In the genomic region with DNA sequence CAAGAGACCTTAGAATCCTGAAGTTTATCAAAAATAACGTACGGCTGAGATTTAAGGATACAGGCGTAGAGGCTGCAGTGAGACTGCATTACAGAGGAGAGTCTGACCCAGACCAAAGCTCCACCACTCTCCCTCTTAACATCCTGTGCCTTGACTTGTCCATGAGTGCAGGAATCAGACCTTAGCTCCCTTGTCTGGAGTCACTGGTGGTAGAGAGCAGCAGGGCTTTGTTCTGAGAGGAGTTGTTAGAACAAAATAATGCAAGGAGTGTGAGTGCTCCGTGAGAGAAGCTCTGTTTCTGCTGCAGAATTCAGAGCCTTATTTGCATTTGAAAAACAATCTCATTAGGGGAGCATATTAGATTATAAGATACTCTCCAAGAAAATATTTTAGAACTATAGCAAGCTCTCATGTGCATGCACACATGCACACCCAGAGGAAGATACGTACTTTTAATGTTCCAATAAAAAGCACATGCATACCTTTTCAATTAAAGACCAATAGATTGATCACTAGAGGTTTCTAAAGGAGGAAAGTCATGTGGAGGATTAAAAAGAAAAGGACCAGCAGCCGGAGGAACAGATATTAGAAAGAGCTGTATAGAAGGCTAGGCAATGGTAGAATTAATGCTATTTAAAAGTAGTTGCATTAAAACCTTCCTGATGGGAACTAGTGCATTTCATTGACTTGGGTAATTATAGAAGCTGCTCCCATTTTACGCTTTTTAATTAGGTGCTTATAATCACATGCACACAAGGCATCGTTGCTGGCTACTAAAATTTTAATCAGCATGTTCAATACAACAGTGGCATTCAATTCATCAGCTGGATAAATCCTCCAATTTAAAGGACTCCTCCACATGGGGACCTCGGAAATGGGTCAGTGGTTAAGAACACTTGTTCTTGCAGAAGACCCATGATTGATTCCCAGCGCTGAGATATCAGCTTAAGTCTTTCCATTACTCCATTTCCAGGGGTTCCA, we compare ENCODE assay signal across 28 mouse cellular contexts.
DNase-seq lines count a peak whose midpoint lies in the region; ATAC-seq lines count a peak whose summit lies in the region.
"Had no signal": no experiment of that assay in that cellular context is flagged by ENCODE, and none has a peak within 500 bp of the region (broad histone marks: within the 10 kb centered on the region; RNA-seq: fewer than 3 reads in every experiment).

No protein-coding gene starts in this region.

- peaks cover 7% of the 10 kb centered on the region; the same call in 1 of the 2 replicates for H3K4me1 ChIP-seq in midbrain, embryonic 11.5 days (ENCODE audit: control insufficient read depth, insufficient read depth, low read length)
- peaks cover 5% of the 10 kb centered on the region; the same call in 1 of the 2 replicates for H3K4me1 ChIP-seq in midbrain, embryonic 16.5 days (ENCODE audit: control insufficient read depth, insufficient read depth, low read length)
- no peaks in the 10 kb centered on the region for H3K4me1 ChIP-seq in forebrain, embryonic 14.5 days (ENCODE audit: control insufficient read depth, insufficient read depth, low read length)
- H3K4me1 ChIP-seq in hindbrain, embryonic 14.5 days (replicated peaks; ENCODE audit: control insufficient read depth, insufficient read depth, low read length) = 0 out of 2 replicates have a peak, but pooled peaks cover 3% of the 10 kb centered on the region
- H3K4me1 ChIP-seq in neural tube, embryonic 14.5 days (ENCODE audit: control insufficient read depth, insufficient read depth, low read length) = 0 out of 2 replicates have a peak, but pooled peaks cover 3% of the 10 kb centered on the region
- H3K4me1 ChIP-seq in embryonic facial prominence, embryonic 10.5 days = no peaks in the 10 kb centered on the region
- H3K4me1 ChIP-seq: limb, embryonic 10.5 days had no signal

- H3K4me2 ChIP-seq in midbrain, embryonic 11.5 days = no peak overlapping the region
- H3K4me2 ChIP-seq in midbrain, embryonic 16.5 days (ENCODE audit: low read length) = no peak overlapping the region
- 0 out of 2 replicates have a peak overlapping the region, but pooled peaks have one; percentile 2 for H3K4me2 ChIP-seq in forebrain, embryonic 14.5 days (ENCODE audit: low read length)
- no peak overlapping the region for H3K4me2 ChIP-seq in hindbrain, embryonic 14.5 days (replicated peaks)
- H3K4me2 ChIP-seq in neural tube, embryonic 14.5 days (ENCODE audit: low read depth, low read length) = no peak overlapping the region

- no peaks in the 10 kb centered on the region for H3K36me3 ChIP-seq in midbrain, embryonic 11.5 days (ENCODE audit: control insufficient read depth, insufficient read depth, low read length)
- H3K36me3 ChIP-seq in midbrain, embryonic 16.5 days (ENCODE audit: control insufficient read depth, insufficient read depth, low read length) = no peaks in the 10 kb centered on the region
- H3K36me3 ChIP-seq in forebrain, embryonic 14.5 days (ENCODE audit: control insufficient read depth, insufficient read depth, low read length) = no peaks in the 10 kb centered on the region
- no peaks in the 10 kb centered on the region for H3K36me3 ChIP-seq in hindbrain, embryonic 14.5 days (replicated peaks; ENCODE audit: control insufficient read depth, insufficient read depth)
- no peaks in the 10 kb centered on the region for H3K36me3 ChIP-seq in neural tube, embryonic 14.5 days (ENCODE audit: control insufficient read depth, insufficient read depth, low read length)
- H3K36me3 ChIP-seq in embryonic facial prominence, embryonic 10.5 days (replicated peaks) = no peaks in the 10 kb centered on the region
- H3K36me3 ChIP-seq: G1E; limb, embryonic 10.5 days had no signal

- H3K27ac ChIP-seq in midbrain, embryonic 11.5 days (ENCODE audit: low read depth, low read length) = 0 out of 2 replicates have a peak overlapping the region, but pooled peaks have one; percentile 22
- H3K27ac ChIP-seq in midbrain, embryonic 16.5 days (ENCODE audit: low read length) = no peak overlapping the region
- peak overlapping the region; percentile 9; the same call in 1 of the 2 replicates for H3K27ac ChIP-seq in forebrain, embryonic 14.5 days (ENCODE audit: low read depth, low read length)
- H3K27ac ChIP-seq in hindbrain, embryonic 14.5 days = peak overlapping the region; percentile 47; the same call in 1 of the 2 replicates
- peak overlapping the region; percentile 39; the same call in 1 of the 2 replicates for H3K27ac ChIP-seq in neural tube, embryonic 14.5 days (ENCODE audit: low read depth, low read length)
- H3K27ac ChIP-seq in embryonic facial prominence, embryonic 10.5 days (replicated peaks) = no peak overlapping the region
- H3K27ac ChIP-seq: limb, embryonic 10.5 days had no signal

- no peaks in the 10 kb centered on the region for H3K9me3 ChIP-seq in midbrain, embryonic 11.5 days (ENCODE audit: control insufficient read depth, low read length)
- H3K9me3 ChIP-seq in midbrain, embryonic 16.5 days (replicated peaks; ENCODE audit: control insufficient read depth, low read length, poor library complexity, severe bottlenecking) = no peaks in the 10 kb centered on the region
- H3K9me3 ChIP-seq in forebrain, embryonic 14.5 days (replicated peaks; ENCODE audit: control insufficient read depth, low read length) = no peaks in the 10 kb centered on the region
- no peaks in the 10 kb centered on the region for H3K9me3 ChIP-seq in hindbrain, embryonic 14.5 days (ENCODE audit: control insufficient read depth, low read length)
- no peaks in the 10 kb centered on the region for H3K9me3 ChIP-seq in neural tube, embryonic 14.5 days (ENCODE audit: control insufficient read depth, low read length)
- no peaks in the 10 kb centered on the region for H3K9me3 ChIP-seq in embryonic facial prominence, embryonic 10.5 days
- H3K9me3 ChIP-seq: limb, embryonic 10.5 days had no signal

- 65% methylated on average over 10 of the region's 10 CpGs for WGBS in midbrain, embryonic 11.5 days
- WGBS in midbrain, embryonic 16.5 days = 49% methylated on average over 10 of the region's 10 CpGs
- WGBS in forebrain, embryonic 14.5 days = 20% methylated on average over 10 of the region's 10 CpGs
- WGBS in hindbrain, embryonic 14.5 days = 50% methylated on average over 10 of the region's 10 CpGs
- WGBS in neural tube, embryonic 14.5 days = 56% methylated on average over 10 of the region's 10 CpGs
- WGBS in embryonic facial prominence, embryonic 10.5 days = 82% methylated on average over 10 of the region's 10 CpGs

- no peak for DNase-seq in midbrain, embryonic 11.5 days (ENCODE audit: low spot score, missing footprints)
- DNase-seq in forebrain, embryonic 14.5 days (ENCODE audit: low spot score) = peak; percentile 57
- no peak for DNase-seq in hindbrain, embryonic 14.5 days (ENCODE audit: low spot score)
- no peak for DNase-seq in gastrocnemius, postnatal 36 days
- DNase-seq in embryonic facial prominence, embryonic 10.5 days (ENCODE audit: low spot score) = no peak
- DNase-seq in cerebellum, adult 8-10 months = no peak
- DNase-seq: adrenal gland, postnatal 36 days; B cell, adult 2 months; cerebellum, adult 11 months; cerebellum, postnatal 25 days; embryo, embryonic 11 days; gastrocnemius, postnatal 14 days; kidney, adult 18-20 months; kidney, postnatal 4 days; layer of hippocampus, adult 9-11 months; liver, postnatal 0 days; retina, postnatal 1 day; right cerebral cortex, postnatal 25 days; spleen, adult 18-20 months; thymus, postnatal 14 days had no signal

- intact Hi-C loops in gastrocnemius, postnatal 36 days (cut with DNase I) = no loop called here

- H3K9ac ChIP-seq in midbrain, embryonic 11.5 days (ENCODE audit: low read length) = no peak overlapping the region
- no peak overlapping the region for H3K9ac ChIP-seq in midbrain, embryonic 16.5 days (ENCODE audit: low read depth, low read length)
- H3K9ac ChIP-seq in forebrain, embryonic 14.5 days (ENCODE audit: low read length) = no peak overlapping the region
- H3K9ac ChIP-seq in hindbrain, embryonic 14.5 days = no peak overlapping the region
- no peak overlapping the region for H3K9ac ChIP-seq in neural tube, embryonic 14.5 days (replicated peaks; ENCODE audit: low read depth, low read length)
- H3K9ac ChIP-seq: liver, postnatal 0 days had no signal

- peak; percentile 27; the same call in 1 of the 2 replicates for ATAC-seq in midbrain, embryonic 11.5 days (ENCODE audit: low FRiP score)
- ATAC-seq in midbrain, embryonic 16.5 days = no peak
- ATAC-seq in forebrain, embryonic 14.5 days = peak; percentile 66
- no peak for ATAC-seq in hindbrain, embryonic 14.5 days (ENCODE audit: low FRiP score)
- ATAC-seq in neural tube, embryonic 14.5 days (ENCODE audit: low read depth) = peak; percentile 21; the same call in 1 of the 2 replicates
- ATAC-seq: inflammation-experienced regulatory T-cells, adult 6 months; liver, postnatal 0 days; lung, postnatal 0 days; Patski had no signal

- no peak overlapping the region for H3K4me3 ChIP-seq in midbrain, embryonic 11.5 days (ENCODE audit: low read depth, low read length)
- no peak overlapping the region for H3K4me3 ChIP-seq in midbrain, embryonic 16.5 days (ENCODE audit: low read depth, low read length)
- no peak overlapping the region for H3K4me3 ChIP-seq in forebrain, embryonic 14.5 days (ENCODE audit: low read depth, low read length)
- no peak overlapping the region for H3K4me3 ChIP-seq in hindbrain, embryonic 14.5 days (replicated peaks; ENCODE audit: low read length)
- H3K4me3 ChIP-seq in neural tube, embryonic 14.5 days (ENCODE audit: low read depth, low read length) = no peak overlapping the region
- no peak overlapping the region for H3K4me3 ChIP-seq in embryonic facial prominence, embryonic 10.5 days
- H3K4me3 ChIP-seq: limb, embryonic 10.5 days had no signal

- H3K27me3 ChIP-seq in midbrain, embryonic 11.5 days (ENCODE audit: control insufficient read depth, insufficient read depth, low read length) = no peaks in the 10 kb centered on the region
- H3K27me3 ChIP-seq in midbrain, embryonic 16.5 days (ENCODE audit: control insufficient read depth, insufficient read depth, low read depth, low read length) = no peaks in the 10 kb centered on the region
- H3K27me3 ChIP-seq in forebrain, embryonic 14.5 days (replicated peaks; ENCODE audit: control insufficient read depth, insufficient read depth, low read length) = no peaks in the 10 kb centered on the region
- H3K27me3 ChIP-seq in hindbrain, embryonic 14.5 days (ENCODE audit: control insufficient read depth, insufficient read depth, low read length) = no peaks in the 10 kb centered on the region
- no peaks in the 10 kb centered on the region for H3K27me3 ChIP-seq in neural tube, embryonic 14.5 days (ENCODE audit: control insufficient read depth, insufficient read depth, low read length)
- no peaks in the 10 kb centered on the region for H3K27me3 ChIP-seq in embryonic facial prominence, embryonic 10.5 days (replicated peaks; ENCODE audit: low read depth, poor library complexity, severe bottlenecking)
- H3K27me3 ChIP-seq: CH12.LX, Patski had no signal

Comparison
In these comparisons a context has a peak if more than half of its experiments do, and no peak if none do; other contexts are left out.
1. ATAC-seq: peak in midbrain, embryonic 11.5 days (single experiment), forebrain, embryonic 14.5 days (single experiment) and neural tube, embryonic 14.5 days (single experiment); none in midbrain, embryonic 16.5 days (single experiment) and hindbrain, embryonic 14.5 days (single experiment).
2. H3K27ac ChIP-seq: peak in midbrain, embryonic 11.5 days (single experiment), forebrain, embryonic 14.5 days (single experiment), hindbrain, embryonic 14.5 days (single experiment) and neural tube, embryonic 14.5 days (single experiment); none in midbrain, embryonic 16.5 days (single experiment) and embryonic facial prominence, embryonic 10.5 days (single experiment).